8 mouse cellular contexts compared by ENCODE assay signal in genomic region chr6:8948131-8948470, GRCm38 (mm10). TPM values are rescaled to one million over a fixed set of nuclear protein-coding genes. Genes with fewer than 3 reads are reported as not detected.
A peak's percentile ranks its signal among the peaks of the same experiment; 100 is the strongest.
DNase-seq lines count a peak whose midpoint lies in the region; ATAC-seq lines count a peak whose summit lies in the region.

TSS of gene Nxph1 (plus strand) at chr6:8948431.

- H3K9me3 ChIP-seq in kidney, embryonic 15.5 days (replicated peaks) = no peaks in the 10 kb centered on the region
- no peaks in the 10 kb centered on the region for H3K9me3 ChIP-seq in embryonic facial prominence, embryonic 12.5 days
- no peaks in the 10 kb centered on the region for H3K9me3 ChIP-seq in intestine, embryonic 15.5 days
- H3K9me3 ChIP-seq in midbrain, embryonic 12.5 days = no peaks in the 10 kb centered on the region

- no peak within 1 kb of the TSS for H3K9ac ChIP-seq in kidney, embryonic 15.5 days
- no peak within 1 kb of the TSS for H3K9ac ChIP-seq in embryonic facial prominence, embryonic 12.5 days
- H3K9ac ChIP-seq in intestine, embryonic 15.5 days = no peak within 1 kb of the TSS
- H3K9ac ChIP-seq in midbrain, embryonic 12.5 days (replicated peaks) = peak within 1 kb of the TSS; percentile 59

- WGBS in kidney, embryonic 15.5 days = under 1% methylated on average over 16 of the region's 16 CpGs
- 3% methylated on average over 16 of the region's 16 CpGs for WGBS in embryonic facial prominence, embryonic 12.5 days
- WGBS in intestine, embryonic 15.5 days = 2% methylated on average over 16 of the region's 16 CpGs
- WGBS in midbrain, embryonic 12.5 days = under 1% methylated on average over 16 of the region's 16 CpGs

- peak within 1 kb of the TSS; percentile 56 for H3K4me2 ChIP-seq in kidney, embryonic 15.5 days
- H3K4me2 ChIP-seq in embryonic facial prominence, embryonic 12.5 days (replicated peaks) = peak within 1 kb of the TSS; percentile 53
- peak within 1 kb of the TSS; percentile 50 for H3K4me2 ChIP-seq in intestine, embryonic 15.5 days (replicated peaks)
- H3K4me2 ChIP-seq in midbrain, embryonic 12.5 days (replicated peaks) = peak within 1 kb of the TSS; percentile 93

- H3K27me3 ChIP-seq in kidney, embryonic 15.5 days = peaks cover 73% of the 10 kb centered on the region
- peaks cover 63% of the 10 kb centered on the region for H3K27me3 ChIP-seq in embryonic facial prominence, embryonic 12.5 days
- H3K27me3 ChIP-seq in intestine, embryonic 15.5 days (replicated peaks) = peaks cover 58% of the 10 kb centered on the region
- H3K27me3 ChIP-seq in midbrain, embryonic 12.5 days = peaks cover 59% of the 10 kb centered on the region

- H3K27ac ChIP-seq in kidney, embryonic 15.5 days = no peak within 1 kb of the TSS
- H3K27ac ChIP-seq in embryonic facial prominence, embryonic 12.5 days = no peak within 1 kb of the TSS
- no peak within 1 kb of the TSS for H3K27ac ChIP-seq in intestine, embryonic 15.5 days
- peak within 1 kb of the TSS; percentile 63; the same call in 1 of the 2 replicates for H3K27ac ChIP-seq in midbrain, embryonic 12.5 days (replicated peaks)

- peak within 1 kb of the TSS; percentile 33 for H3K4me3 ChIP-seq in kidney, embryonic 15.5 days (replicated peaks)
- peak within 1 kb of the TSS; percentile 29 for H3K4me3 ChIP-seq in embryonic facial prominence, embryonic 12.5 days
- H3K4me3 ChIP-seq in intestine, embryonic 15.5 days (replicated peaks) = peak within 1 kb of the TSS; percentile 18; the same call in 1 of the 2 replicates
- peak within 1 kb of the TSS; percentile 51 for H3K4me3 ChIP-seq in midbrain, embryonic 12.5 days

- no peak for DNase-seq in kidney, postnatal 4 days
- DNase-seq in natural killer cell, adult 2 months (ENCODE audit: low spot score in 2 of 2) = no peak
- DNase-seq in thymus, postnatal 36 days = no peak
- DNase-seq in lung, adult 18-20 months = no peak

- H3K4me1 ChIP-seq in kidney, embryonic 15.5 days = peaks cover 35% of the 10 kb centered on the region
- peaks cover 15% of the 10 kb centered on the region for H3K4me1 ChIP-seq in embryonic facial prominence, embryonic 12.5 days
- H3K4me1 ChIP-seq in intestine, embryonic 15.5 days (replicated peaks) = peaks cover 13% of the 10 kb centered on the region
- H3K4me1 ChIP-seq in midbrain, embryonic 12.5 days = peaks cover 29% of the 10 kb centered on the region

- no peak; the same call in 1 of the 2 replicates for ATAC-seq in kidney, embryonic 15.5 days (replicated peaks; ENCODE audit: low FRiP score)
- no peak for ATAC-seq in embryonic facial prominence, embryonic 12.5 days (ENCODE audit: insufficient number of reproducible peaks, insufficient read depth, low FRiP score, low TSS enrichment)
- ATAC-seq in intestine, embryonic 15.5 days = 0 out of 2 replicates have a peak, but pooled peaks have one; percentile 12
- peak; percentile 16 for ATAC-seq in midbrain, embryonic 12.5 days (ENCODE audit: low FRiP score, low read depth)

- H3K36me3 ChIP-seq in kidney, embryonic 15.5 days = no peaks in the 10 kb centered on the region
- H3K36me3 ChIP-seq in embryonic facial prominence, embryonic 12.5 days = no peaks in the 10 kb centered on the region
- H3K36me3 ChIP-seq in intestine, embryonic 15.5 days = no peaks in the 10 kb centered on the region
- H3K36me3 ChIP-seq in midbrain, embryonic 12.5 days = no peaks in the 10 kb centered on the region

RNA-seq across cellular contexts. Expression of gene Nxph1, which starts in this region (rescaled TPM):
- polyA plus RNA-seq in kidney, embryonic 15.5 days (2015; fragmentation: Nextera tagmentation; extraction: Ambion mirVana) = 0.38 and 0.39 TPM in 2 replicates
- 1.1 TPM in 2 replicates for polyA plus RNA-seq in embryonic facial prominence, embryonic 12.5 days (2016; fragmentation: Nextera tagmentation; extraction: Ambion mirVana)
- polyA plus RNA-seq in intestine, embryonic 15.5 days (2015; fragmentation: Nextera tagmentation; extraction: Ambion mirVana) = 0.32 and 0.33 TPM in 2 replicates
- 15.7 and 16.5 TPM in 2 replicates for polyA plus RNA-seq in midbrain, embryonic 12.5 days (2016; fragmentation: Nextera tagmentation; extraction: Ambion mirVana)

Comparison
In these comparisons a context has a peak if more than half of its experiments do, and no peak if none do; other contexts are left out.
1. Peak in ATAC-seq, H3K4me3 ChIP-seq and H3K4me2 ChIP-seq in intestine, embryonic 15.5 days; RNA of the gene not detected or under 1 TPM.